Mouse (Mus musculus) ZHBTc4 (cell line): Measurements from ENCODE around the gene Szt2.

ENCODE experiments used
- DNase-seq: peaks from one replicate; pipeline ENCODE4 v3.0.0-alpha.2; 2011; ENCODE audit warnings: low read depth, low spot score

Gene Szt2

DNA sequence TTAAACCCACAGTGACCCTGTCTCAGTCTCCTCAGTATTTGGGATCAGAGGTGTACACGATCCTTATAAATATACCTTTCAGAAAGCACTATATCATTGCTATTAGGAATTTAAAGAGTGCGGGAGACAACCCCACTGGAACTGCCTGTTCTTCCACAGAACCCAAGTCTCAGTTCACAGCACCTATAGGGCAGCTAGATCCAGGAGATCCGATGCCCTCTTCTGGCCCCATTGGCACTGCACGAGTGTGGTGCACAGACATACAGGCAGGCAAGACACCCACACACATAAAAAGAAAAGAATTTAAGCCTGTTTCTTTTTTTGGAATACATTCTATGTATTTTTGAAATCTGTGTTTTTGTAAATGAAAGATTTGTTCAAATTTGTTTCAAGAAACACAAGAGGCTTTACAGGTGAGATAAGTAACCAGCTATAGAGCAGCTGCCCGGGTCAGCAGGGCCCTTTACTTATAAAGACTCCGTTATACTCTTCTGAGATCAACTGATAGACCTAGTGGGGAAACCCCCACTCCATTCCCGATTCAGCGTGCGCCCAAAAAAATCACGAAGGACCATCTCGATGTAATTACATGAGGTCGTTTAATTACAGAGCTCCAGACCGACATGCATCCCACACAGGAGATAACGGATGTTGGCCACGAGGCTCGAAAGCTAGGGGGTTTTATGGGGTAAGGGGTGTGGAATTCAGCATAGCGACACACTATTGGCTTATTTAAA, 50.7 kb downstream of the Szt2 start:
- no peak for DNase-seq

DNA sequence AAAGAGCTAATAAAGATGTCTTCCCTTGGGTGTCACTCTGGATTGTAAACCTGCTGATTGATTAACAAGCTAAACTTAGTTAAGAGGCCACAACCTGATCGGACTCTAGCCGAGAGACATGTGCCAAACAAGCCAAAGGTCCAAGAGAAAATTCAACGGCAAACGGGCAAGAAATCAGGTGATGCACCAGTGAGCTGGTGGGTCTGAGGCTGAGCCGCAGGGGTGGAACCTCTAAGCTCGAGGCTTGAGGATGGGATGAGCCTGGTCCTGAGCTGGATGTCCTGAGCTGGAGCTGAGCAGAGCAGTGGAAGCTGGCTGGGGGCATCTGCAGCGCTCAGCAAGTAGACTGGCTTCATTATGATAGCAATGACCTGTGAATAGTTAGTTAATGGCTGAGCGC, 51.6 kb downstream of the Szt2 start:
- DNase-seq, result no peak

DNA sequence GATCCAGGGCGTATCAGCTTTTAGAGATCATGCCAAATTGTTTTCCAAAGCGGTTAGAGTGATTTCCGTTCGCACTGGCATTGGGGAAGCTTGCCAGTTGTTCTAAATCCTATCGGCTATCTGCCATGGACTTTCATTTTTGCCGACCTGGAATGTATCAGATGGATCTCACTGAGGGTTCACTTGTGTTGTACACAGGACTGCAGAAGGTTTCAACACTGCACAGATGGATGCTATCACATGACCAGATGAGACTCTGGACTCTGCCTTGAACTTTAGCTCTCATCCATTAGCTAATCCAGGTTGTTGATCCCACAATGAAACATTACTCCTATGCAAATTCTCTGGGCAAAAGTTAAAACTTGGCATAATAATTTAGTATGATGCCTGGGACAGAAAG, 52.3 kb downstream of the Szt2 start:
- DNase-seq, result no peak

DNA sequence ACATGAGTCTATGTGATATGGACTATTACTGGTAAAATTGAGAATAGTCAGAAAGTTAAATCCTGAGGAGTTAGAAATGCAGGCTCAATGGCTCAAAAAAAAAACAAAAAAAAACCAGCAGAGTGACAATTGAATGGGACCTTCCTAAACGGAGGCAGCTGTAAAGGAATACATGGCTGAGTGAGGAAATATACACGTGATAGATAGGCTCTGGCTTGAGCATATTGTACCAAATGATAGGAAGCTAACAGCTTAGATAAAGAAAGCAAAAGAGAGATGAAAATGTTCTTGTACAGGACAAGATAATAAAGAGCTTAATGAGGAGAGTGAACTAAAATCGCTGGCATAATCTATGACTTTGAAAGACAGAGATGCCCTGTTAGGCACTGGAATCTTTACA, 54.8 kb downstream of the Szt2 start:
- DNase-seq, result no peak

DNA sequence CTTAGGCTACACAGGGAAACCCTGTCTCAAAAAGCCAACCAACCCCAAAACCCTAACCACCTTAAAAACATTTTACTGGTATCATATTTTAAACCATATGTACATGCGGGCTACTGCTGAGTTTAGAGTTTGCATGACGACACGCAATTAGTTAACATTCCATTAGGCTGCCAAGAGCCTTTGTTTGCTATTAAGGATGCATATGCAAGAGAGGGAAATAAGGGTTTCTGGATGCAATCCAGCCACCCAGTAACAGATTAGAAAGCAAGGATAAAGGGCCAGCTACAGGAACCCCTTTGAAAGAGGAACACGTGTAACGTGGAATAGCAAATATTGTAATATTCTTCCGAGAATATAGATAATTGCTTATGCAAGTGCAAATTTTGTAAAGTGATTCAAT, 55.4 kb downstream of the Szt2 start:
- DNase-seq, result no peak

DNA sequence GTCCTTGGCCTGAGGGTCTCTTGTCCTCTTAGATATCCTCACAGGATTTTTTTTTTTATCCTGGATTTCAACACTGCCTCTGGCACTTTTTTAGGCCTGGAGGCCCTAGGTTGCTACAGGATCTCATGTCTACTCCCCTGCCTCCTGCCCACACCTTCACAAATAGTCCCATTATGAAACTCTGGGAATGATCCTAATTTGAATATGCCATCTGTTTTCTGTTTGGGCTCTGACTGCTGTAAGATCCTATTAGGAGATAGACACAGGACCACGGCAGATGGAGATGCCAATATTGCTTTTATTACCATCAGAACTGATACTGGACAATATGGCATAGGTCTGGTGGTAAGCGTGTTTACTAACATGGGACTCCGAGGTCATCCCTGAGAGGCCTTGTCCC, 57.2 kb downstream of the Szt2 start:
- DNase-seq, result no peak

DNA sequence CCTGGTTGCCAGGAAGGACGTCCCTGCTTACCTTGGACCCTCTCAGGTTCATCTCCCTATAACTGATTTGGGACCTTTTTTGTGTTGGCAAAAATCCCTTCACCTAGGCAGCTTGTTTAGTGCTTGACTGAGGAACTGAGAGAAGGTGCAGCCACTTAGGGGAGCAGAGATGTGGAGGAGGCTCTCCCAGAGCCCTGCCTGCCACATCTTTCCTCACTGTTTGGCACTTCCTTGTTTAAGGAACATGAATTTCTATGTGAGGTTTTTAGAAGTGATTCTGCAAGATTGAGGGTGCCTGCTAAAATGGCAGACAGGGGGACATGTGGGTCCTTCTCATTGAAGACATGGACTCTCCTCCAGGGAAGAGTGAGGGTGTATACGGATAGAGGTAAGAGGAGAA, 58.2 kb downstream of the Szt2 start:
- DNase-seq, result no peak

DNA sequence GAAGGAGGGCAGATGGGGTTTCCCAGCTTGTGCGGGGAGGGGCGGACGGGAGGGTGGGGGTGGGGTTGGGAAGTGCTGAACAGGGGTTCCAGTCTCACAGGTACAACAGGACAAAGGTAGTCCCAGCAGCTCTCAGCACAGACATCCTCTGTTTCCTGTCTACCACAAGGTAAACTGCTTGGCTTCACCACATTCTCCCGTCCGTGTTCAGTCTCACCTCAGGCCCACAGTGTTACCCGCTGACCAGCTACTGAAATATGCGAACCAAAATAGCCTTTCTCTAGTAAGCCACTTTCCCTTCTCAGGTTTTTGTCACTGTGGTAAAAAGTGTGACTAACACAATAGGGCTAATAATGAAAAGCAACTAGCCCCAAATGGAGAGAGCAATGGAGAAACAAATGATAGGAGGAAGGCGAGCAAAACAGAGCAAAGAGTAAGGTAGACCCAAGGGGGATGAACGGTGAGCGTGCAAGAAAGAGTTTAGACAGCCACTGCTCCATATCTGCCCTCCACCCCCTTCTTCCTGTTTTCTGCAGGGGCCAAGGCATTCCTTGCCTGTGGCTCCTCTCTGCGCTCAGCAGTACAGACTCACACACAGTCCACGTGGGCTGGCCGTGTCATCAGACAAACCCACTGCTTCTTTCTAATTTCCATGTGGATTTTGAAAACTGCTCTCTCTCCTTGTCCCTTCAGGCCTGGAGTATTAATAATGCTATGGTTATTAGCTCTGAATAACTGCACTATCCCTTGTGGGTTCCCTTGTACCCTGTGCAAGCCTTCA, 61.4 kb downstream of the Szt2 start:
- no peak for DNase-seq

DNA sequence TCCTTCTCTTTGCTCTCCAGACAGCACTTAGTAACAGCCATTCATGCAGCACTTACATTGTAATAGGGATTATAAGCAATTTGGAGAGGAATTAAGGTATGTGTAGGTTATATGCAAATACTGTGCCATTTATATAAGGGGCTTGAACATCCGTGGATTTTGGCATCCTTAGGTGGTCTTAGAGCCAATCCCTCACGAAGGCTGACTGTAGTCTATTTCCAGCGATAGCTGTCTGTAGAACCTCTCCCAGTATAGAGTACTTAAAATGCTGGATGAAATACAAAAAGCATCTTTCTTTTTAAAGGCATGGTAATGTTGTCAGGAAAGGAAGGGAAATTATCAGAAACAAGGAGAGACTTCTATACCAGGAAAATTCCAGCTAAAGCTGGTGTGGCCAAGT, 67.6 kb downstream of the Szt2 start:
- DNase-seq, result no peak

DNA sequence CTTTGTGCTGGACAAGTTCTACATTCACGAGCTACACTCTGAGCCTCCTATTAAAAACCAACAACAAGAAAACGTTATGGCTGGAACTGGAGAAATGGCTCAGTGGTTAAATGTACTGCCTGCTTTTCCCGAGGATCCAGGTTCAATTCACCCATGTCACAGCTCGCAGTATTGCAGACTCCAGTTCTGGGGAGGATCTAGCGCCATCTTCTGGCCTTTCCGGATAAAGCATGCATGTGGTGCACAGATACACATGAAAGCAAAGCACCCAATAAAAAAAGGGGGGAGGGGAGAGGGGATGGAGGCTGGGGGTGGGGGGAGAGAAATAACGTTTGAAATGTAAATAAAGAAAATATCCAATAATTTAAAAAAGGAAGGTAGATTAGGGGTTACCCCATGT, 72.4 kb downstream of the Szt2 start:
- peak; percentile 39 for DNase-seq

DNA sequence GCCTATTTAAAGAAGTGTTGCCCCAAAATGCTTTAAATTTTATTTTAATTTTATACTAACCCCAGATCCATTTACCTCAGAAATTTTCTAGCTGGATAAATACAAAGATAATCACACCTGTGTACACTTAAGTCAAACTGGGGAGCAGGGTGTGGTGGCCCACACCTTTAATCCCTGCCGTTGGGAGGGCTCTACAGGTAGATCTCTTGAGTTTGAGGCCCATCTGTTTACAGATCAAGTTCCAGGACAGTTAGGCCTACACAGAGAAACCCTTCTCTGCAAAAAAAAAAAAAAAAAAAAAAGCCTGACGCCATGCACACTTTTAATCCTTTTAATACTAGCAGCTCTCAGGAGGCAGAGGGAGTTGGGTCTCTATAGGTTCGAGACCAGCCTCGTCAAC, 73.1 kb downstream of the Szt2 start:
- no peak for DNase-seq

DNA sequence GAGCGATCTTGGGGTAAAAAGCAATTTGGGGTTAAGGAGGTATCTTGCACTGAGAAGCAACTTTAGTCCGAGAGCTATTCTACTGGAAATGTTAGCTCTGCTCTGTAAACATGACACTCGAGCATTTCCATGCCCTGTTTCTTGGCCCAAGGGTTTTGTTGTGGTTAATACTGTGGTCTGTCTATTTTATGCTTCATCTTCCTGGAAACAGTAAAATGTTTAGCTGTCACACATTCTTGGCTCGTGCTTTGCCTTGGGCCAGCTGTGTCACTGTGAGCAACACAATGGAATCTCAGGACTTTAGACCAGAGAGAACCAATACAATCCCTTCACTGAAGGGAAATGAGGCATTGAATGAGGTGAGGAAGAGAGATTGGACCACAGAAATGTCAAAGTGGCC, 77.3 kb downstream of the Szt2 start:
- no peak for DNase-seq

DNA sequence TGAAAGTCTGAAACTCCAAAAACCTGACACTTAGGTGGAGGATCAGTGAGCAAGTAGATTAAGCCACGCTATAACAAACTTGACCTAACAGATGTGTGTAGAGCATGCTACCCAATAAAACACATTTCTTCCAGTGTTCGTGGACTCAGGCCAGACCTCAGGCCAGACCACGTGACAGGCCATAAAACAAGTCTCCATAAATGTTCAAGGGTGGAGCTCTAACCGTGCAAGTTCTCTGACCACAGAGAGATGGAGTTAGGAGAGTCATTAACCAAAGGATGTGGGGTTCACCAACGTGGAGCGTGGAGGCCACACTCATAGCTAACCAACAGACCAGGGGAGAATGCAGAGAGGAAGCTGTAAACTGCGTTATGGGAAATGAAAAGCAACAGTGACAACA, 82.6 kb downstream of the Szt2 start:
- no peak for DNase-seq

DNA sequence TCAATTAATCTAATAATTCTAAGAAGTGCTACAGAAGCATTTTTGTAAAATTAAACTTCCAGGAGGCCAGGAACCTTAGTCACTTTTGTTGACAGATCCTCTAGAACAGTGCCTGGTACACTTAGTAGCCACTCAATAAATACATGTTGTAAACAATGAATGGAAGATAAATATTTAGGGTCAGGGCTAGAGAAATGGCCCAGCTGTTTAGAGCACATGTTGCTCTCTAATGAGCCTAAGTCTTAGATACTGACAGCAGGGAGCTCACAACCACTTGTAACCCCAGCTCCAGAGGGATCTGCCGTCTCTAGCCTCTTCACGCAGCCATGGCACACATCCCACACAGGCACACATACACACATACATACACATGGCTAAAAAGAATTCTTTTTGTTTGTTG, 88.4 kb downstream of the Szt2 start:
- DNase-seq, result no peak

DNA sequence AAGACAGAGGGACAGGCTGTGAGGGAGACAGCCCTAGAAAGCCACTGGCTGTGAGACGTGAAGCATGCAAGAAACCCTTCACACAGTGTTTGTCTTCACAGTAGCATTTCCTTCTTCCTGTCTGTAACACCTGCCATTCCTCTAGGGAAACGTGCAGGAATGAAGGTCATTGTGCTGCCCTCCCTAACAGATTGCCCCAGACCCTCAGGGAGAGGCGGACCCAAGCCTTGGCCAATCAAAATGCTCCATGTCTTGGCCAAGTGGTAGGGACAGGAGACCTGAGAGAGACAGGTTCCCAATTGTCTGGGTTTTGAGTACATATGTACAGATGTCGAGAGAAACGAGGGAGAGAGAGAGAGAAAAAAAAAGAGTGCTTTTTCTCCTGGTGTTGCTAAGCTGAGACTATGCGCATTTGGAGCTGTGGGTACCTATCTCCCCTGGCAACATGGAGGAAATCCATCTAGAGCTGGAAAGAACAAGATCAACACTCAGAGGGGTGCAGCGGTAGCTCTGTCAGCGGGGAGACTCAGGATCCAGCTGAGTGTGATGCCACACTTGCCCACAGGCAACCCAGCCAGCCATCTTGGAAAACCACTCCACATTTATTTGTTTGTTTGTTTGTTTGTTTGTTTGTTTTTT, 89.2 kb downstream of the Szt2 start:
- no peak for DNase-seq

DNA sequence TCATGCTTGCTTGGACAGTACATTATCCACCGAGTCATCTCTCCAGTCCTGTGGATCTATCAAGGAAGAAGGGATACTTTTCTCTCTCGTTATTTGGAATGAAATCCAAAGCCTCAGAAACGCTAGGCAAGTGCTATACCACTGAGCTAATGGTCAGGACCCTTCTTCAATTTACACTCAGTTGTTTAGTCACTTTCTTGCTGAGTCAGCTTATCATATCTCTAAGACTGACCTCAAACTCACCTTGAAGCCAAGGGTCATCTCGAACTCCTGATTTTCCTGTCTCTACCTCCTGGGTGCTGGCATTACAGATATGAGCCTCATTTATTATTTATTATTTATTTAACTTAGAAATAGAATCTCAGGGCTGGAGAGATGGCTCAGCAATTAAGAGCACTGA, 92.4 kb downstream of the Szt2 start:
- DNase-seq, result no peak

DNA sequence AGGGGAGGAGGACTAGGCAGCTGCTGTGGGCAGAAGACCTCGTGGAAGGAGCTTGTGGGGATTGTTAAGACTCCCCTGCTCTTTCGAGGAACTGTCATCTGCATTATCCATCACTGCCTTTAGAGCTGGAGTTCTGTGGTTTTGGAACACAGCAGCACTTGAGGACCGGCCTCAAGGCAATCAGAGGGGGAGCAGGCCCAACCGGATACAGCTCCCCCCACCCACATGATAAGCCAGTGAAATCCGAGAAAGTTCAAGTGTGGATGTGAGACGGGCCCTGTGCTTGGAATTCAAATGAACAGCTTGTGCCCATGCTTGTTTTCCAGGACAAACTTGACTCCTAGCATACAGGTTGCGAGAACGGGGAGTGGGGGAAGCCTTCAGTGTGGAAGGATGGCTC, 93.8 kb downstream of the Szt2 start:
- DNase-seq, result no peak
